ENCODE assay signal across 16 mouse cellular contexts in genomic region chr14:99427049-99427448, GRCm38 (mm10).
A peak's percentile ranks its signal among the peaks of the same experiment; 100 is the strongest.
DNase-seq lines count a peak whose midpoint lies in the region; ATAC-seq and TF ChIP-seq lines count a peak whose summit lies in the region.
"Had no signal": no experiment of that assay in that cellular context is flagged by ENCODE, and none has a peak within 500 bp of the region (broad histone marks: within the 10 kb centered on the region; RNA-seq: fewer than 3 reads in every experiment).

No protein-coding gene starts in this region.

- no peak overlapping the region for H3K4me2 ChIP-seq in forebrain, embryonic 13.5 days
- no peak overlapping the region for H3K4me2 ChIP-seq in forebrain, embryonic 11.5 days (ENCODE audit: low read depth, low read length, severe bottlenecking)
- no peak overlapping the region for H3K4me2 ChIP-seq in forebrain, embryonic 15.5 days (replicated peaks)
- H3K4me2 ChIP-seq: embryonic facial prominence, embryonic 12.5 days had no signal

- H3K9me3 ChIP-seq in forebrain, embryonic 13.5 days (replicated peaks) = no peaks in the 10 kb centered on the region
- H3K9me3 ChIP-seq in forebrain, embryonic 11.5 days (ENCODE audit: control insufficient read depth, low read length) = no peaks in the 10 kb centered on the region
- no peaks in the 10 kb centered on the region for H3K9me3 ChIP-seq in forebrain, embryonic 15.5 days
- H3K9me3 ChIP-seq: embryonic facial prominence, embryonic 10.5 days; embryonic facial prominence, embryonic 12.5 days had no signal

- no peak overlapping the region for H3K9ac ChIP-seq in forebrain, embryonic 13.5 days
- no peak overlapping the region for H3K9ac ChIP-seq in forebrain, embryonic 11.5 days (ENCODE audit: low read length)
- no peak overlapping the region for H3K9ac ChIP-seq in forebrain, embryonic 15.5 days (replicated peaks)
- H3K9ac ChIP-seq: embryonic facial prominence, embryonic 12.5 days had no signal

- H3K4me3 ChIP-seq in forebrain, embryonic 13.5 days = no peak overlapping the region
- H3K4me3 ChIP-seq in forebrain, embryonic 11.5 days (ENCODE audit: low read depth, low read length) = no peak overlapping the region
- no peak overlapping the region for H3K4me3 ChIP-seq in forebrain, embryonic 15.5 days
- H3K4me3 ChIP-seq: embryonic facial prominence, embryonic 10.5 days; embryonic facial prominence, embryonic 12.5 days had no signal

- no peak for TF ChIP-seq CTCF in brain, embryonic 14.5 days (IDR thresholded peaks at IDR 0.05; ENCODE audit: borderline replicate concordance, extremely low read depth, insufficient read depth, insufficient read length)

- H3K4me1 ChIP-seq in forebrain, embryonic 13.5 days = no peaks in the 10 kb centered on the region
- H3K4me1 ChIP-seq in forebrain, embryonic 11.5 days (replicated peaks; ENCODE audit: control insufficient read depth, insufficient read depth, low read length) = no peaks in the 10 kb centered on the region
- no peaks in the 10 kb centered on the region for H3K4me1 ChIP-seq in forebrain, embryonic 15.5 days
- H3K4me1 ChIP-seq: embryonic facial prominence, embryonic 10.5 days; embryonic facial prominence, embryonic 12.5 days had no signal

- H3K27ac ChIP-seq in forebrain, embryonic 13.5 days = no peak overlapping the region
- H3K27ac ChIP-seq in forebrain, embryonic 11.5 days (ENCODE audit: low read depth, low read length) = no peak overlapping the region
- no peak overlapping the region for H3K27ac ChIP-seq in forebrain, embryonic 15.5 days (replicated peaks)
- H3K27ac ChIP-seq: embryonic facial prominence, embryonic 10.5 days; embryonic facial prominence, embryonic 12.5 days had no signal

- peak; percentile 61 for ATAC-seq in forebrain, embryonic 13.5 days
- ATAC-seq in forebrain, embryonic 11.5 days (replicated peaks; ENCODE audit: low FRiP score) = no peak
- peak; percentile 71 for ATAC-seq in forebrain, embryonic 15.5 days (replicated peaks)

- H3K27me3 ChIP-seq in forebrain, embryonic 13.5 days = no peaks in the 10 kb centered on the region
- no peaks in the 10 kb centered on the region for H3K27me3 ChIP-seq in forebrain, embryonic 11.5 days (ENCODE audit: control insufficient read depth, insufficient read depth, low read length)
- H3K27me3 ChIP-seq in forebrain, embryonic 15.5 days = no peaks in the 10 kb centered on the region
- H3K27me3 ChIP-seq: embryonic facial prominence, embryonic 12.5 days had no signal

- DNase-seq in forebrain, embryonic 11.5 days (ENCODE audit: low spot score) = no peak
- peak; percentile 14 for DNase-seq in brain, embryonic 14.5 days (ENCODE audit: low read depth)
- no peak for DNase-seq in thymus, postnatal 4 days
- no peak for DNase-seq in kidney, adult 18-20 months
- DNase-seq: adrenal gland, adult 2 months; adrenal gland, postnatal 10 days; adrenal gland, postnatal 25 days; cerebellum, adult 11-12 months; cerebellum, adult 2 months; cerebellum, adult 9-10 months; cerebellum, postnatal 10 days; cerebellum, postnatal 25 days had no signal

- WGBS in forebrain, embryonic 13.5 days = 84% methylated on average over 3 of the region's 3 CpGs
- 87% methylated on average over 3 of the region's 3 CpGs for WGBS in forebrain, embryonic 11.5 days
- 63% methylated on average over 3 of the region's 3 CpGs for WGBS in forebrain, embryonic 15.5 days

- TF ChIP-seq POLR2A in brain, embryonic 14.5 days (IDR thresholded peaks at IDR 0.05; ENCODE audit: borderline replicate concordance, extremely low read depth, insufficient read depth, insufficient read length, poor library complexity, severe bottlenecking) = no peak

- H3K36me3 ChIP-seq in forebrain, embryonic 13.5 days (ENCODE audit: poor library complexity, severe bottlenecking) = no peaks in the 10 kb centered on the region
- no peaks in the 10 kb centered on the region for H3K36me3 ChIP-seq in forebrain, embryonic 11.5 days (ENCODE audit: control insufficient read depth, insufficient read depth, low read length)
- no peaks in the 10 kb centered on the region for H3K36me3 ChIP-seq in forebrain, embryonic 15.5 days
- H3K36me3 ChIP-seq: embryonic facial prominence, embryonic 10.5 days; embryonic facial prominence, embryonic 12.5 days had no signal
